Mouse (Mus musculus) kidney, embryonic 15.5 days (tissue): Measurements from ENCODE around the gene Itpkb. TPM values are rescaled to one million over a fixed set of nuclear protein-coding genes. Genes with fewer than 3 reads are reported as not detected.
"Not testable (repeated sequence)": the region's sequence is repeated elsewhere in the genome, so short reads cannot be mapped to it uniquely, and the experiment has no call there.

Source experiments
- ATAC-seq: fragments of 200-750 bp; cut with Nextera tagmentation; replicated peaks from 2 replicates; pipeline ENCODE4 v1.8.0; 2017; ENCODE audit warnings: moderate TSS enrichment; ENCODE audit not compliant: low FRiP score
- H3K27ac ChIP-seq: fragments of 300-500 bp; sonication (generic); 2 replicates; pipeline ENCODE4 v1.5.1; 2015; ENCODE audit warnings: mild to moderate bottlenecking, inconsistent platforms
- H3K27me3 ChIP-seq: fragments of 300-500 bp; sonication (generic); 2 replicates; pipeline ENCODE4 v1.6.1; 2015; ENCODE audit warnings: inconsistent platforms
- H3K36me3 ChIP-seq: fragments of 300-500 bp; sonication (generic); 2 replicates; pipeline ENCODE4 v1.6.1; 2015; ENCODE audit warnings: inconsistent platforms
- H3K4me1 ChIP-seq: fragments of 300-500 bp; sonication (generic); 2 replicates; pipeline ENCODE4 v1.6.1; 2015; ENCODE audit warnings: inconsistent platforms
- H3K4me2 ChIP-seq: fragments of 300-500 bp; sonication (generic); 2 replicates; pipeline ENCODE4 v1.6.1; 2015; ENCODE audit warnings: moderate library complexity, mild to moderate bottlenecking, inconsistent platforms
- H3K4me3 ChIP-seq: fragments of 300-500 bp; sonication (generic); replicated peaks from 2 replicates; pipeline ENCODE4 v1.5.1; 2015; ENCODE audit warnings: mild to moderate bottlenecking, inconsistent platforms
- H3K9ac ChIP-seq: fragments of 300-500 bp; sonication (generic); 2 replicates; pipeline ENCODE4 v1.6.1; 2015; ENCODE audit warnings: mild to moderate bottlenecking, inconsistent platforms
- H3K9me3 ChIP-seq: fragments of 300-500 bp; sonication (generic); replicated peaks from 2 replicates; pipeline ENCODE4 v1.6.1; 2016; ENCODE audit warnings: inconsistent platforms
- WGBS: fragments of 180-500 bp; shearing (Covaris S2); methylation state at CpG from one replicate; pipeline ENCODE4 v1.1.7; 2015; ENCODE audit warnings: mixed read lengths; 5-methylcytosine and 5-hydroxymethylcytosine counted together
- polyA plus RNA-seq: library from polyadenylated mRNA; unstranded; fragments of >200 nt; fragmentation: Nextera tagmentation; extraction: Ambion mirVana; gene quantifications from 2 replicates; pipeline ENCODE4 v1.2.1, GENCODE M21; 2015

Itpkb gene
- polyA plus RNA-seq, 1 experiment from 2014 or later = 9.4 TPM

GRCm38 (mm10) chr1:180383884-180384283 is 53.6 kb downstream of the Itpkb start:
- no peak overlapping the region for H3K27ac ChIP-seq
- no peak overlapping the region for H3K4me2 ChIP-seq
- H3K27me3 ChIP-seq = no peaks in the 10 kb centered on the region
- H3K9ac ChIP-seq = no peak overlapping the region
- no peak for ATAC-seq
- no peak overlapping the region for H3K4me3 ChIP-seq
- H3K4me1 ChIP-seq = peaks cover 32% of the 10 kb centered on the region
- WGBS = 96% methylated on average over 8 of the region's 8 CpGs
- H3K9me3 ChIP-seq = no peaks in the 10 kb centered on the region
- H3K36me3 ChIP-seq = no peaks in the 10 kb centered on the region

GRCm38 (mm10) chr1:180384486-180384885 is 54.2 kb downstream of the Itpkb start:
- H3K4me2 ChIP-seq = no peak overlapping the region
- H3K9ac ChIP-seq = no peak overlapping the region
- H3K9me3 ChIP-seq = no peaks in the 10 kb centered on the region
- no peak overlapping the region for H3K4me3 ChIP-seq
- no peaks in the 10 kb centered on the region for H3K27me3 ChIP-seq
- ATAC-seq = no peak
- WGBS = 71% methylated on average over 10 of the region's 10 CpGs
- H3K36me3 ChIP-seq = no peaks in the 10 kb centered on the region
- peaks cover 36% of the 10 kb centered on the region for H3K4me1 ChIP-seq
- no peak overlapping the region for H3K27ac ChIP-seq

GRCm38 (mm10) chr1:180385308-180385707 is 55.0 kb downstream of the Itpkb start:
- no peak overlapping the region for H3K9ac ChIP-seq
- H3K4me1 ChIP-seq = peaks cover 37% of the 10 kb centered on the region
- 87% methylated on average over 6 of the region's 6 CpGs for WGBS
- no peak overlapping the region for H3K4me3 ChIP-seq
- no peaks in the 10 kb centered on the region for H3K9me3 ChIP-seq
- H3K4me2 ChIP-seq = no peak overlapping the region
- ATAC-seq = no peak
- H3K27ac ChIP-seq = no peak overlapping the region
- H3K27me3 ChIP-seq = no peaks in the 10 kb centered on the region
- no peaks in the 10 kb centered on the region for H3K36me3 ChIP-seq

- peak overlapping the region; percentile 92 for H3K27ac ChIP-seq
- peaks cover 42% of the 10 kb centered on the region for H3K4me1 ChIP-seq
- 2% methylated on average over 27 of the region's 27 CpGs for WGBS
- peak overlapping the region; percentile 53 for H3K9ac ChIP-seq
- peak overlapping the region; percentile 45 for H3K4me3 ChIP-seq
- no peaks in the 10 kb centered on the region for H3K9me3 ChIP-seq
- peak; percentile 98 for ATAC-seq
- H3K27me3 ChIP-seq = no peaks in the 10 kb centered on the region
- peak overlapping the region; percentile 72 for H3K4me2 ChIP-seq
- no peaks in the 10 kb centered on the region for H3K36me3 ChIP-seq
Observed at GRCm38 (mm10) chr1:180386951-180387749, 56.9 kb downstream of the Itpkb start.

GRCm38 (mm10) chr1:180387750-180388480 is 57.6 kb downstream of the Itpkb start:
- Histone ChIP-seq H3K4me2 (peak overlapping the region; percentile 72), H3K9me3 (no peaks in the 10 kb centered on the region), H3K27me3 (no peaks in the 10 kb centered on the region), H3K9ac (no peak overlapping the region), H3K27ac (peak overlapping the region; percentile 92), H3K36me3 (no peaks in the 10 kb centered on the region), H3K4me3 (peak overlapping the region; percentile 45), H3K4me1 (peaks cover 45% of the 10 kb centered on the region)
- no peak for ATAC-seq
- WGBS = 15% methylated on average over 11 of the region's 11 CpGs

- no peak for ATAC-seq
- H3K9me3 ChIP-seq = no peaks in the 10 kb centered on the region
- no peaks in the 10 kb centered on the region for H3K27me3 ChIP-seq
- WGBS = 52% methylated on average over 1 of the region's 1 CpGs
- H3K36me3 ChIP-seq = no peaks in the 10 kb centered on the region
- H3K4me3 ChIP-seq = no peak overlapping the region
- no peak overlapping the region for H3K9ac ChIP-seq
- no peak overlapping the region; the same call in 1 of the 2 replicates for H3K27ac ChIP-seq
- H3K4me2 ChIP-seq = no peak overlapping the region
- peaks cover 51% of the 10 kb centered on the region for H3K4me1 ChIP-seq
Observed at GRCm38 (mm10) chr1:180388481-180388880, 58.2 kb downstream of the Itpkb start.

- H3K27me3 ChIP-seq, H3K9ac ChIP-seq, ATAC-seq, H3K36me3 ChIP-seq, H3K27ac ChIP-seq, H3K9me3 ChIP-seq, H3K4me2 ChIP-seq, H3K4me3 ChIP-seq: not testable (repeated sequence)
- H3K4me1 ChIP-seq = peaks cover 52% of the 10 kb centered on the region
- 82% methylated on average over 11 of the region's 11 CpGs for WGBS
Observed at GRCm38 (mm10) chr1:180389213-180389760, 59.0 kb downstream of the Itpkb start.

- peaks cover 52% of the 10 kb centered on the region for H3K4me1 ChIP-seq
- no peak for ATAC-seq
- H3K27me3 ChIP-seq = no peaks in the 10 kb centered on the region
- H3K36me3 ChIP-seq = peaks cover 5% of the 10 kb centered on the region; the same call in 1 of the 2 replicates
- no peak overlapping the region for H3K27ac ChIP-seq
- no peak overlapping the region for H3K4me2 ChIP-seq
- H3K9ac ChIP-seq = no peak overlapping the region
- H3K9me3 ChIP-seq = no peaks in the 10 kb centered on the region
- no peak overlapping the region for H3K4me3 ChIP-seq
- 80% methylated on average over 3 of the region's 3 CpGs for WGBS
Observed at GRCm38 (mm10) chr1:180390321-180390731, 60.0 kb downstream of the Itpkb start.

- H3K9ac ChIP-seq = no peak overlapping the region
- no peak overlapping the region for H3K27ac ChIP-seq
- H3K4me1 ChIP-seq = peaks cover 51% of the 10 kb centered on the region
- no peaks in the 10 kb centered on the region for H3K27me3 ChIP-seq
- no peaks in the 10 kb centered on the region for H3K9me3 ChIP-seq
- H3K4me3 ChIP-seq = no peak overlapping the region
- ATAC-seq = no peak
- WGBS = 81% methylated on average over 10 of the region's 10 CpGs
- H3K4me2 ChIP-seq = no peak overlapping the region
- H3K36me3 ChIP-seq = peaks cover 5% of the 10 kb centered on the region; the same call in 1 of the 2 replicates
Observed at GRCm38 (mm10) chr1:180390746-180391574, 60.7 kb downstream of the Itpkb start.

- WGBS = 88% methylated on average over 4 of the region's 4 CpGs
- Histone ChIP-seq H3K27me3 (no peaks in the 10 kb centered on the region), H3K36me3 (peaks cover 5% of the 10 kb centered on the region; the same call in 1 of the 2 replicates), H3K4me1 (peaks cover 45% of the 10 kb centered on the region), H3K9me3 (no peaks in the 10 kb centered on the region), H3K4me3 (no peak overlapping the region), H3K27ac (no peak overlapping the region), H3K4me2 (no peak overlapping the region), H3K9ac (no peak overlapping the region)
- ATAC-seq = no peak
Observed at GRCm38 (mm10) chr1:180391575-180391945, 61.3 kb downstream of the Itpkb start.

GRCm38 (mm10) chr1:180392137-180392798 is 62.0 kb downstream of the Itpkb start:
- Histone ChIP-seq H3K27ac (no peak overlapping the region), H3K9me3 (no peaks in the 10 kb centered on the region), H3K36me3 (peaks cover 5% of the 10 kb centered on the region; the same call in 1 of the 2 replicates), H3K27me3 (no peaks in the 10 kb centered on the region), H3K4me1 (peaks cover 40% of the 10 kb centered on the region), H3K4me3 (no peak overlapping the region), H3K9ac (no peak overlapping the region), H3K4me2 (no peak overlapping the region)
- WGBS = 55% methylated on average over 5 of the region's 5 CpGs
- ATAC-seq = no peak
